ENCODE assay signal across 8 mouse cellular contexts in genomic region chr15:62903047-62903822, GRCm38 (mm10).
DNase-seq lines count a peak whose midpoint lies in the region; ATAC-seq lines count a peak whose summit lies in the region.

No protein-coding gene starts in this region.

- peak; percentile 92 for DNase-seq in adrenal gland, adult 8-10 months
- DNase-seq in cerebellum, postnatal 14 days = peak; percentile 98 to 99
- DNase-seq in frontal cortex, postnatal 36 days (ENCODE audit: low spot score in 2 of 2) = peak; percentile 59 to 85
- DNase-seq in left cerebral cortex, adult 11 months (ENCODE audit: low spot score) = peak; percentile 50
- DNase-seq in midbrain, embryonic 10.5 days (ENCODE audit: low spot score) = peak; percentile 83
- DNase-seq in right cerebral cortex, postnatal 4 days = peak; percentile 84
- no peak for DNase-seq in natural killer cell, adult 2 months (ENCODE audit: low spot score in 2 of 2)

- H3K27me3 ChIP-seq in hindbrain, embryonic 16.5 days (replicated peaks; ENCODE audit: control insufficient read depth, insufficient read depth, low read length) = no peaks in the 10 kb centered on the region
- peaks cover 49% of the 10 kb centered on the region for H3K27me3 ChIP-seq in midbrain, embryonic 10.5 days (ENCODE audit: low read depth, poor library complexity, severe bottlenecking)

- H3K27ac ChIP-seq in hindbrain, embryonic 16.5 days (ENCODE audit: low read depth, low read length) = no peak overlapping the region
- peak overlapping the region; percentile 14; the same call in 1 of the 2 replicates for H3K27ac ChIP-seq in midbrain, embryonic 10.5 days (replicated peaks)

- H3K36me3 ChIP-seq in hindbrain, embryonic 16.5 days (ENCODE audit: control insufficient read depth, insufficient read depth, low read length) = no peaks in the 10 kb centered on the region
- H3K36me3 ChIP-seq in midbrain, embryonic 10.5 days = no peaks in the 10 kb centered on the region

- 20% methylated on average over 17 of the region's 17 CpGs for WGBS in hindbrain, embryonic 16.5 days
- WGBS in midbrain, embryonic 10.5 days = 26% methylated on average over 17 of the region's 17 CpGs

- H3K9ac ChIP-seq in hindbrain, embryonic 16.5 days (ENCODE audit: low read depth, low read length) = no peak overlapping the region

- H3K4me3 ChIP-seq in hindbrain, embryonic 16.5 days (ENCODE audit: low read length) = no peak overlapping the region
- peak overlapping the region; percentile 2; the same call in 1 of the 2 replicates for H3K4me3 ChIP-seq in midbrain, embryonic 10.5 days

- ATAC-seq in hindbrain, embryonic 16.5 days = peak; percentile 97

- H3K4me2 ChIP-seq in hindbrain, embryonic 16.5 days (ENCODE audit: low read length) = no peak overlapping the region

- H3K9me3 ChIP-seq in hindbrain, embryonic 16.5 days (ENCODE audit: control insufficient read depth, low read length) = no peaks in the 10 kb centered on the region
- no peaks in the 10 kb centered on the region for H3K9me3 ChIP-seq in midbrain, embryonic 10.5 days (replicated peaks)

- H3K4me1 ChIP-seq in hindbrain, embryonic 16.5 days (ENCODE audit: control insufficient read depth, insufficient read depth, low read depth, low read length) = peaks cover 3% of the 10 kb centered on the region
- H3K4me1 ChIP-seq in midbrain, embryonic 10.5 days = peaks cover 24% of the 10 kb centered on the region

Comparison
In these comparisons a context has a peak if more than half of its experiments do, and no peak if none do; other contexts are left out.
1. DNase-seq: peak in adrenal gland, adult 8-10 months (single experiment), cerebellum, postnatal 14 days (2 of 2), frontal cortex, postnatal 36 days (2 of 2), left cerebral cortex, adult 11 months (single experiment), midbrain, embryonic 10.5 days (single experiment) and right cerebral cortex, postnatal 4 days (single experiment); none in natural killer cell, adult 2 months (0 of 2).